Mouse (Mus musculus): ENCODE data around the gene Tmem164.

GRCm38 (mm10) chrX:142834807-142835206 is 153.6 kb downstream of the Tmem164 start:
- TF ChIP-seq POLR2A (IDR thresholded peaks at IDR 0.05; ENCODE audit: low read depth, low read length): no peak
- TF ChIP-seq CTCF (conservative IDR thresholded peaks at IDR 0.05; ENCODE audit: insufficient read depth, insufficient read length, low read depth, low read length): no peak

Measured in kidney, adult 2 months (tissue).